Mouse (Mus musculus) limb, embryonic 14.5 days (tissue): ENCODE measurements around the gene Srgn. TPM values are rescaled to one million over a fixed set of nuclear protein-coding genes. Genes with fewer than 3 reads are reported as not detected.

Source experiments
- ATAC-seq: fragments of 200-750 bp; cut with Nextera tagmentation; 2 replicates; pipeline ENCODE4 v1.8.0; 2017; ENCODE audit warnings: low read depth, moderate number of reproducible peaks, moderate TSS enrichment; ENCODE audit not compliant: low FRiP score
- DNase-seq: peaks from one replicate; pipeline ENCODE4 v3.0.0-alpha.2; 2015; ENCODE audit warnings: low spot score
- H3K27ac ChIP-seq: fragments of 300-500 bp; sonication (generic); replicated peaks from 2 replicates; pipeline ENCODE4 v1.5.1; 2014; ENCODE audit warnings: low read depth, mild to moderate bottlenecking, low read length, moderate library complexity, mixed read lengths
- H3K27me3 ChIP-seq: fragments of 300-500 bp; sonication (generic); 2 replicates; pipeline ENCODE4 v1.6.1; 2014; ENCODE audit warnings: low read length, mixed read lengths; ENCODE audit not compliant: control insufficient read depth, insufficient read depth
- H3K36me3 ChIP-seq: fragments of 300-500 bp; sonication (generic); 2 replicates; pipeline ENCODE4 v1.6.1; 2014; ENCODE audit warnings: mild to moderate bottlenecking, low read length, moderate library complexity, mixed read lengths; ENCODE audit not compliant: control insufficient read depth, insufficient read depth
- H3K4me1 ChIP-seq: fragments of 300-500 bp; sonication (generic); 2 replicates; pipeline ENCODE4 v1.6.1; 2014; ENCODE audit warnings: antibody characterized with exemption, low read length, mixed read lengths; ENCODE audit not compliant: control insufficient read depth, insufficient read depth
- H3K4me2 ChIP-seq: fragments of 300-500 bp; sonication (generic); replicated peaks from 2 replicates; pipeline ENCODE4 v1.6.1; 2014; ENCODE audit warnings: low read depth, mild to moderate bottlenecking, low read length, moderate library complexity; ENCODE audit not compliant: severe bottlenecking
- H3K4me3 ChIP-seq: fragments of 300-500 bp; sonication (generic); replicated peaks from 2 replicates; pipeline ENCODE4 v1.5.1; 2014; ENCODE audit warnings: low read length
- H3K9ac ChIP-seq: fragments of 300-500 bp; sonication (generic); 2 replicates; pipeline ENCODE4 v1.6.1; 2014; ENCODE audit warnings: mild to moderate bottlenecking, low read depth, low read length, moderate library complexity; ENCODE audit not compliant: severe bottlenecking
- H3K9me3 ChIP-seq: fragments of 300-500 bp; sonication (generic); 2 replicates; pipeline ENCODE4 v1.6.1; 2016; ENCODE audit warnings: low read length; ENCODE audit not compliant: control insufficient read depth
- POLR2A ChIP-seq: fragments of 200-500 bp; IDR thresholded peaks from 2 replicates; pipeline ENCODE4 v1.8.0; 2012; ENCODE audit warnings: inconsistent platforms, mild to moderate bottlenecking, moderate library complexity, borderline replicate concordance; ENCODE audit not compliant: insufficient read depth, insufficient read length; ENCODE audit errors: extremely low read depth
- WGBS: fragments of 180-500 bp; shearing (Covaris S2); extraction: QIAGEN DNeasy Blood & Tissue Kit; methylation state at CpG from one replicate; pipeline ENCODE4 v1.1.7; 2014; 5-methylcytosine and 5-hydroxymethylcytosine counted together
- polyA plus RNA-seq, 2 experiments: library from polyadenylated mRNA; depleted of rRNA in 1 of 2; stranded (reverse) in 1 of 2; unstranded in 1 of 2; fragments of >200 nt; fragmentation: Nextera tagmentation in 1 of 2; extraction: Ambion mirVana in 1 of 2; gene quantifications; 2 replicates each; pipeline versions ENCODE4 v1.2.1 to v1.2.3; 2012 to 2014

The Srgn gene
- polyA plus RNA-seq, 2 experiments: 14.7 to 49.4 TPM

GRCm38 (mm10) chr10:62541499-62541898, 14.2 kb upstream of the Srgn start:
- TF ChIP-seq POLR2A: no peak
- Histone ChIP-seq H3K36me3 (no peaks in the 10 kb centered on the region), H3K9me3 (no peaks in the 10 kb centered on the region), H3K4me2 (no peak overlapping the region), H3K27me3 (no peaks in the 10 kb centered on the region), H3K9ac (no peak overlapping the region), H3K27ac (no peak overlapping the region), H3K4me3 (no peak overlapping the region), H3K4me1 (no peaks in the 10 kb centered on the region)
- WGBS: 95% methylated on average over 12 of the region's 12 CpGs
- no peak for DNase-seq
- ATAC-seq: no peak

- DNase-seq (no peak), ATAC-seq (no peak)
- Histone ChIP-seq H3K27me3 (no peaks in the 10 kb centered on the region), H3K36me3 (no peaks in the 10 kb centered on the region), H3K4me2 (no peak overlapping the region), H3K9me3 (no peaks in the 10 kb centered on the region), H3K9ac (no peak overlapping the region), H3K4me1 (no peaks in the 10 kb centered on the region), H3K4me3 (no peak overlapping the region), H3K27ac (no peak overlapping the region)
- TF ChIP-seq POLR2A: no peak
- WGBS: 65% methylated on average over 3 of the region's 3 CpGs
Observed at GRCm38 (mm10) chr10:62540800-62541199, 13.5 kb upstream of the Srgn start.

- no peak for TF ChIP-seq POLR2A
- no peaks in the 10 kb centered on the region for H3K4me1 ChIP-seq
- DNase-seq (no peak), ATAC-seq (no peak)
- no peak overlapping the region for H3K4me3 ChIP-seq
- no peaks in the 10 kb centered on the region for H3K36me3 ChIP-seq
- no peaks in the 10 kb centered on the region for H3K27me3 ChIP-seq
- no peak overlapping the region for H3K9ac ChIP-seq
- H3K4me2 ChIP-seq: no peak overlapping the region
- H3K27ac ChIP-seq: no peak overlapping the region
- 87% methylated on average over 7 of the region's 7 CpGs for WGBS
- no peaks in the 10 kb centered on the region for H3K9me3 ChIP-seq
Observed at GRCm38 (mm10) chr10:62534509-62534908, 7.3 kb upstream of the Srgn start.

- H3K9me3 ChIP-seq: no peaks in the 10 kb centered on the region
- TF ChIP-seq POLR2A: no peak
- no peaks in the 10 kb centered on the region for H3K27me3 ChIP-seq
- ATAC-seq (no peak), DNase-seq (no peak)
- no peak overlapping the region for H3K9ac ChIP-seq
- H3K4me1 ChIP-seq: no peaks in the 10 kb centered on the region
- no peaks in the 10 kb centered on the region for H3K36me3 ChIP-seq
- no peak overlapping the region for H3K4me3 ChIP-seq
- WGBS: 54% methylated on average over 2 of the region's 2 CpGs
- H3K27ac ChIP-seq: no peak overlapping the region
- no peak overlapping the region for H3K4me2 ChIP-seq
Observed at GRCm38 (mm10) chr10:62532832-62533231, 5.6 kb upstream of the Srgn start.

- DNase-seq: no peak
- no peak overlapping the region for H3K27ac ChIP-seq
- no peaks in the 10 kb centered on the region for H3K9me3 ChIP-seq
- H3K4me1 ChIP-seq: no peaks in the 10 kb centered on the region
- whole genome bisulfite sequencing: 81% methylated on average over 9 of the region's 9 CpGs
- no peaks in the 10 kb centered on the region for H3K36me3 ChIP-seq
- no peak for ATAC-seq
- no peaks in the 10 kb centered on the region for H3K27me3 ChIP-seq
- H3K9ac ChIP-seq: no peak overlapping the region
- H3K4me2 ChIP-seq: no peak overlapping the region
- no peak for TF ChIP-seq POLR2A
- H3K4me3 ChIP-seq: no peak overlapping the region
Observed at GRCm38 (mm10) chr10:62530183-62530582, 2.9 kb upstream of the Srgn start.

- no peak overlapping the region for H3K4me2 ChIP-seq
- no peaks in the 10 kb centered on the region for H3K9me3 ChIP-seq
- H3K4me3 ChIP-seq: no peak overlapping the region
- DNase-seq: no peak
- TF ChIP-seq POLR2A: no peak
- H3K4me1 ChIP-seq: no peaks in the 10 kb centered on the region
- H3K36me3 ChIP-seq: no peaks in the 10 kb centered on the region
- WGBS: 74% methylated on average over 7 of the region's 7 CpGs
- H3K27me3 ChIP-seq: no peaks in the 10 kb centered on the region
- ATAC-seq: no peak
- no peak overlapping the region for H3K27ac ChIP-seq
- no peak overlapping the region for H3K9ac ChIP-seq
Observed at GRCm38 (mm10) chr10:62522346-62522950, 4.8 kb downstream of the Srgn start.
